Comparison of ENCODE assay signal across 8 mouse cellular contexts in the genomic region with DNA sequence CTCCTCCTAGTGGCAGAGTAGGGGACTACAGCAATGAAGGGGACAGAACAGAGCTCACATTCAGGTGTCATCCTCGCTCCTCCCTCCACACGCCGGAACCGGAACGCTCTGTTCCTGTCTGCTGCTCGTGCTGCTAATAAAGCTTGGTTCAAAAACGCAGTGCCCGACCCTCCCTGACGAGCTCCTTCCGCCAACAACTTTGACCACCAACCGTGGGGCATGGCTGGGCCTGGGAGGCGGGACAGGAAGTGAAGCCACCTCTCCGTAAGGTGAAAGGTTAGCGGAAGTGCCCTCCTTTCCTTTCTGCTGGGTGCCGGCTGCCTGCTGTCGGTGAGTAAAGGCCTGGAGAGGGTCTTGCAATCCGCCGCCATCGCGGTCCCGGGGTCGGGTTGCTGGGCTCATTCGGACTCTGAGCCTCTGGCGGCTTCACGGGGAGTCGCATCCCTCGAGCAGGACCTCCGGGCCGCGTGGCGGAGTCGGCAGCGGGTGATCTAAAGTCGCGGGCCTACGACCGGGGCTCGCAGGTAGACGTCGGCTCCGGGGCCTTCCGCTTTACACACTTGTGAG. TPM values are rescaled to one million over a fixed set of nuclear protein-coding genes. Genes with fewer than 3 reads are reported as not detected.
DNase-seq lines count a peak whose midpoint lies in the region; ATAC-seq and TF ChIP-seq lines count a peak whose summit lies in the region.

A gene (plus strand): TSS at position 172 of the 567 bp plus-strand sequence.

- H3K79me2 ChIP-seq in C2C12 (ENCODE audit: control insufficient read depth, insufficient read depth) = peaks cover 34% of the 10 kb centered on the region
- peaks cover 8% of the 10 kb centered on the region; the same call in 1 of the 2 replicates for H3K79me2 ChIP-seq in liver, adult 2 months (ENCODE audit: control insufficient read depth, insufficient read depth, low read length)
- peaks cover 28% of the 10 kb centered on the region for H3K79me2 ChIP-seq in myocyte (ENCODE audit: control insufficient read depth, insufficient read depth)

- TF ChIP-seq POLR2A in brain, embryonic 14.5 days (IDR thresholded peaks at IDR 0.05; ENCODE audit: borderline replicate concordance, extremely low read depth, insufficient read depth, insufficient read length, poor library complexity, severe bottlenecking) = peak; percentile 66; the same call in 1 of the 2 replicates
- peak; percentile 58; the same call in 1 of the 2 replicates for TF ChIP-seq POLR2A in liver, adult 2 months (IDR thresholded peaks at IDR 0.05; ENCODE audit: extremely low read depth, insufficient read depth, low read length)
- TF ChIP-seq POLR2A in myocyte (IDR thresholded peaks at IDR 0.05; ENCODE audit: insufficient read length, low read depth) = peak; percentile 90

- H3K79me3 ChIP-seq in C2C12 (ENCODE audit: low read depth) = peaks cover 29% of the 10 kb centered on the region

- WGBS in heart, embryonic 11.5 days (ENCODE audit: insufficient replicate concordance) = under 1% methylated on average over 42 of the region's 42 CpGs
- under 1% methylated on average over 42 of the region's 42 CpGs for WGBS in kidney, embryonic 16.5 days
- WGBS in liver, adult 2 months = under 1% methylated on average over 42 of the region's 42 CpGs

- peak; percentile 100 for DNase-seq in brain, embryonic 14.5 days (ENCODE audit: low read depth)
- DNase-seq in liver, adult 2 months (ENCODE audit: extremely low read depth, low read depth, low spot score) = peak; percentile 99
- peak; percentile 100 for DNase-seq in splenic B cell, adult 2 months (ENCODE audit: low read depth, low spot score)

- H3K4me1 ChIP-seq in erythroblast, embryonic 14.5 days (ENCODE audit: control insufficient read depth) = peaks cover 35% of the 10 kb centered on the region
- H3K4me1 ChIP-seq in heart, embryonic 11.5 days (ENCODE audit: control insufficient read depth, insufficient read depth, low read length) = peaks cover 4% of the 10 kb centered on the region
- H3K4me1 ChIP-seq in kidney, embryonic 16.5 days (ENCODE audit: insufficient read depth, low read length) = peaks cover 18% of the 10 kb centered on the region
- peaks cover 10% of the 10 kb centered on the region for H3K4me1 ChIP-seq in liver, adult 2 months (ENCODE audit: control insufficient read depth, insufficient read depth, low read length)

- H3K27ac ChIP-seq in heart, embryonic 11.5 days (ENCODE audit: low read depth, low read length) = peak within 1 kb of the TSS; percentile 94
- H3K27ac ChIP-seq in kidney, embryonic 16.5 days (ENCODE audit: low read length) = peak within 1 kb of the TSS; percentile 93
- H3K27ac ChIP-seq in liver, adult 2 months (replicated peaks; ENCODE audit: insufficient read depth, low read depth, low read length) = peak within 1 kb of the TSS; percentile 59

- H3K9me3 ChIP-seq in erythroblast, embryonic 14.5 days (ENCODE audit: control insufficient read depth, low read length) = no peaks in the 10 kb centered on the region
- H3K9me3 ChIP-seq in heart, embryonic 11.5 days (replicated peaks; ENCODE audit: control insufficient read depth, low read length) = no peaks in the 10 kb centered on the region
- H3K9me3 ChIP-seq in kidney, embryonic 16.5 days (ENCODE audit: low read length) = no peaks in the 10 kb centered on the region

- peaks cover 37% of the 10 kb centered on the region for H3K36me3 ChIP-seq in C2C12 (ENCODE audit: control insufficient read depth, insufficient read depth)
- H3K36me3 ChIP-seq in erythroblast, embryonic 14.5 days (ENCODE audit: control insufficient read depth) = peaks cover 35% of the 10 kb centered on the region
- H3K36me3 ChIP-seq in heart, embryonic 11.5 days (ENCODE audit: control insufficient read depth, insufficient read depth, low read length) = peaks cover 22% of the 10 kb centered on the region
- H3K36me3 ChIP-seq in kidney, embryonic 16.5 days (ENCODE audit: insufficient read depth, low read length) = peaks cover 28% of the 10 kb centered on the region
- peaks cover 17% of the 10 kb centered on the region for H3K36me3 ChIP-seq in liver, adult 2 months (ENCODE audit: control insufficient read depth, insufficient read depth, low read length)
- peaks cover 34% of the 10 kb centered on the region for H3K36me3 ChIP-seq in myocyte (ENCODE audit: control insufficient read depth, insufficient read depth)
- H3K36me3 ChIP-seq in splenic B cell, adult 2 months (ENCODE audit: control insufficient read depth, insufficient read depth, low read length, poor library complexity, severe bottlenecking) = peaks cover 4% of the 10 kb centered on the region

- no peaks in the 10 kb centered on the region for H3K27me3 ChIP-seq in C2C12 (ENCODE audit: control insufficient read depth, insufficient read depth, insufficient read length)
- no peaks in the 10 kb centered on the region for H3K27me3 ChIP-seq in erythroblast, embryonic 14.5 days (ENCODE audit: control insufficient read depth)
- no peaks in the 10 kb centered on the region for H3K27me3 ChIP-seq in heart, embryonic 11.5 days (ENCODE audit: control insufficient read depth, insufficient read depth, low read length)
- H3K27me3 ChIP-seq in kidney, embryonic 16.5 days (ENCODE audit: insufficient read depth, low read length) = no peaks in the 10 kb centered on the region
- no peaks in the 10 kb centered on the region for H3K27me3 ChIP-seq in liver, adult 2 months (ENCODE audit: control insufficient read depth, insufficient read depth, low read length)
- H3K27me3 ChIP-seq in myocyte (ENCODE audit: control insufficient read depth, insufficient read depth, insufficient read length) = no peaks in the 10 kb centered on the region
- no peaks in the 10 kb centered on the region for H3K27me3 ChIP-seq in splenic B cell, adult 2 months (ENCODE audit: control insufficient read depth, insufficient read depth, low read length, poor library complexity, severe bottlenecking)

- H3ac ChIP-seq in C2C12 (ENCODE audit: control insufficient read depth, insufficient read length, low read depth) (peak within 1 kb of the TSS; percentile 86), myocyte (ENCODE audit: control insufficient read depth, insufficient read length) (peak within 1 kb of the TSS; percentile 7)

- peak; percentile 60 for TF ChIP-seq CTCF in C2C12 (IDR thresholded peaks at IDR 0.05; ENCODE audit: control insufficient read depth, insufficient read depth, insufficient read length)
- peak; percentile 77 for TF ChIP-seq CTCF in brain, embryonic 14.5 days (IDR thresholded peaks at IDR 0.05; ENCODE audit: borderline replicate concordance, extremely low read depth, insufficient read depth, insufficient read length)
- TF ChIP-seq CTCF in liver, adult 2 months (IDR thresholded peaks at IDR 0.05; ENCODE audit: low read depth, low read length) = peak; percentile 70

- H3K4me3 ChIP-seq in C2C12 (ENCODE audit: insufficient read depth, poor library complexity, severe bottlenecking) (peak within 1 kb of the TSS; percentile 95), myocyte (peak within 1 kb of the TSS; percentile 97)
- H3K4me3 ChIP-seq in erythroblast, embryonic 14.5 days (replicated peaks) = peak within 1 kb of the TSS; percentile 73
- peak within 1 kb of the TSS; percentile 79 for H3K4me3 ChIP-seq in heart, embryonic 11.5 days (ENCODE audit: low read depth, low read length)
- peak within 1 kb of the TSS; percentile 90 for H3K4me3 ChIP-seq in kidney, embryonic 16.5 days (ENCODE audit: low read length)
- H3K4me3 ChIP-seq in liver, adult 2 months (ENCODE audit: insufficient read depth, low read depth, low read length) = peak within 1 kb of the TSS; percentile 77

- peak; percentile 96 for ATAC-seq in heart, embryonic 11.5 days (replicated peaks; ENCODE audit: insufficient number of reproducible peaks, low FRiP score, low TSS enrichment)
- ATAC-seq in kidney, embryonic 16.5 days (ENCODE audit: low FRiP score, low TSS enrichment) = peak; percentile 98

- H3K4me2 ChIP-seq in heart, embryonic 11.5 days = peak within 1 kb of the TSS; percentile 94
- peak within 1 kb of the TSS; percentile 69 for H3K4me2 ChIP-seq in kidney, embryonic 16.5 days (replicated peaks; ENCODE audit: low read depth, low read length)
- H3K4me2 ChIP-seq in myocyte (ENCODE audit: low read depth) = peak within 1 kb of the TSS; percentile 99

- peak within 1 kb of the TSS; percentile 93 for H3K9ac ChIP-seq in heart, embryonic 11.5 days (ENCODE audit: low read depth, low read length)
- peak within 1 kb of the TSS; percentile 97 for H3K9ac ChIP-seq in kidney, embryonic 16.5 days (replicated peaks; ENCODE audit: low read length)
- peak within 1 kb of the TSS; percentile 82 for H3K9ac ChIP-seq in liver, adult 2 months (ENCODE audit: low read depth, low read length)

TF ChIP-seq in C2C12, 6 proteins besides CTCF, POLR2A, EP300 and RAD21:
- TF ChIP-seq MYOD1 (IDR thresholded peaks at IDR 0.05; ENCODE audit: control insufficient read depth, insufficient read length, low read depth) (no peak), USF1 (IDR thresholded peaks at IDR 0.05; ENCODE audit: low read depth) (peak; percentile 30), MAX (IDR thresholded peaks at IDR 0.05) (peak; percentile 56), CEBPB (IDR thresholded peaks at IDR 0.05; ENCODE audit: low read depth) (no peak), FOSL1 (IDR thresholded peaks at IDR 0.05; ENCODE audit: insufficient read depth, low read length, poor library complexity, severe bottlenecking) (peak; percentile 15), MYOG (IDR thresholded peaks at IDR 0.05; ENCODE audit: control insufficient read depth, extremely low read depth, insufficient read length) (no peak)

TF ChIP-seq in myocyte, 11 proteins besides CTCF, POLR2A, EP300 and RAD21 (continues in another document):
- TF ChIP-seq CEBPB (IDR thresholded peaks at IDR 0.05; ENCODE audit: insufficient read depth, poor library complexity, severe bottlenecking) = no peak
- TF ChIP-seq TCF3 (IDR thresholded peaks at IDR 0.05; ENCODE audit: insufficient read length, low read depth) = no peak
- TF ChIP-seq SRF (IDR thresholded peaks at IDR 0.05; ENCODE audit: control insufficient read depth, insufficient read length, low read depth) = peak; percentile 73
- peak in 1 of 3 experiments; percentile 25 for TF ChIP-seq MYOG (IDR thresholded peaks at IDR 0.05; ENCODE audit: control insufficient read depth in 1 of 3, insufficient read depth in 1 of 3, insufficient read length in 2 of 3, low read depth in 2 of 3)
- no peak for TF ChIP-seq E2F4 (IDR thresholded peaks at IDR 0.05; ENCODE audit: insufficient read depth)
- peak in 1 of 3 experiments; percentile 22 for TF ChIP-seq MYOD1 (IDR thresholded peaks at IDR 0.05; ENCODE audit: control insufficient read depth in 1 of 3, insufficient read length in 2 of 3, low read depth in 2 of 3)
- no peak for TF ChIP-seq USF1 (IDR thresholded peaks at IDR 0.05; ENCODE audit: low read depth)

RNA-seq across cellular contexts. Expression of the gene that starts here (rescaled TPM):
- 2,812 TPM for polyA plus RNA-seq in C2C12 (2012; fragmentation: generic; extraction: Trizol)
- 836 and 1,059 TPM in 2 replicates for polyA plus RNA-seq in brain, embryonic 14.5 days (2012; rRNA removed)
- polyA plus RNA-seq in erythroblast, embryonic 14.5 days (2012) = 28.9 and 48.8 TPM in 2 replicates
- 286 and 315 TPM in 2 replicates for polyA plus RNA-seq in heart, embryonic 11.5 days (2014; fragmentation: Nextera tagmentation; extraction: Ambion mirVana)
- polyA plus RNA-seq in kidney, embryonic 16.5 days (2015; fragmentation: Nextera tagmentation; extraction: Ambion mirVana) = 267 and 290 TPM in 2 replicates
- total RNA-seq in liver, adult 2 months (2014; rRNA removed) = 236 and 259 TPM in 2 replicates
- 193 and 230 TPM in 2 replicates for polyA plus RNA-seq in liver, adult 2 months (2012; rRNA removed)
- polyA plus RNA-seq in myocyte (2012; fragmentation: generic; extraction: Trizol) = 2,022 TPM

Comparison
In these comparisons a context has a peak if more than half of its experiments do, and no peak if none do; other contexts are left out.
1. Peak in every context shown above with its lines: DNase-seq, ATAC-seq, H3K4me3 ChIP-seq and H3K27ac ChIP-seq.